Mouse (Mus musculus): Measurements from ENCODE around the gene Amt.
"Not testable (repeated sequence)": the region's sequence is repeated elsewhere in the genome, so short reads cannot be mapped to it uniquely, and the experiment has no call there.

The Amt gene

GRCm38 (mm10) chr9:108284410-108284809, 12.2 kb upstream of the Amt start:
- DNase-seq, result peak; percentile 69

- DNase-seq, result not testable (repeated sequence)
Measured at GRCm38 (mm10) chr9:108287526-108288238, 9.0 kb upstream of the Amt start.

GRCm38 (mm10) chr9:108289347-108289746, 7.3 kb upstream of the Amt start:
- DNase-seq, result no peak

- peak; percentile 95 for DNase-seq
Measured at GRCm38 (mm10) chr9:108290016-108290750, 6.5 kb upstream of the Amt start, which contains the start of gene Nicn1. Gene Nicn1 (plus strand): TSS chr9:108290429.

GRCm38 (mm10) chr9:108290773-108291172, 5.9 kb upstream of the Amt start:
- DNase-seq, result no peak

GRCm38 (mm10) chr9:108301853-108302252, 5.2 kb downstream of the Amt start:
- DNase-seq, result no peak

- no peak for DNase-seq
Measured at GRCm38 (mm10) chr9:108304716-108305115, 8.1 kb downstream of the Amt start.

GRCm38 (mm10) chr9:108305170-108305569, 8.5 kb downstream of the Amt start:
- DNase-seq, result no peak

- peak; percentile 100 for DNase-seq
Measured at GRCm38 (mm10) chr9:108305629-108306520, 9.2 kb downstream of the Amt start, which contains the start of the genes Rhoa and Tcta. Gene Rhoa (plus strand): TSS chr9:108306129. Gene Tcta (minus strand): TSS chr9:108306160.

GRCm38 (mm10) chr9:108306571-108306980, 9.9 kb downstream of the Amt start:
- DNase-seq, result no peak

GRCm38 (mm10) chr9:108307021-108307807, 10.6 kb downstream of the Amt start:
- no peak for DNase-seq

GRCm38 (mm10) chr9:108308141-108308540, 11.5 kb downstream of the Amt start:
- no peak for DNase-seq

GRCm38 (mm10) chr9:108317572-108317971, 20.9 kb downstream of the Amt start:
- no peak for DNase-seq

GRCm38 (mm10) chr9:108318462-108318861, 21.8 kb downstream of the Amt start:
- no peak for DNase-seq

- not testable (repeated sequence) for DNase-seq
Measured at GRCm38 (mm10) chr9:108322054-108322453, 25.4 kb downstream of the Amt start.

GRCm38 (mm10) chr9:108324784-108325183, 28.1 kb downstream of the Amt start:
- DNase-seq, result peak; percentile 54

GRCm38 (mm10) chr9:108325811-108326210, 29.2 kb downstream of the Amt start:
- DNase-seq, result no peak

GRCm38 (mm10) chr9:108337848-108338550, 41.3 kb downstream of the Amt start:
- no peak for DNase-seq

- no peak for DNase-seq
Measured at GRCm38 (mm10) chr9:108338551-108338885, 41.9 kb downstream of the Amt start.

- peak; percentile 87 for DNase-seq
Measured at GRCm38 (mm10) chr9:108338886-108339781, 42.5 kb downstream of the Amt start, which contains the start of gene Gpx1. Gene Gpx1 (plus strand): TSS chr9:108338903.

- peak; percentile 49 for DNase-seq
Measured at GRCm38 (mm10) chr9:108339886-108340257, 43.2 kb downstream of the Amt start.

Measured in cerebellum, adult 9-11 months (tissue).